8 mouse cellular contexts compared by ENCODE assay signal in genomic region chr2:119321771-119322586, GRCm38 (mm10). TPM values are rescaled to one million over a fixed set of nuclear protein-coding genes. Genes with fewer than 3 reads are reported as not detected.
DNase-seq lines count a peak whose midpoint lies in the region; ATAC-seq lines count a peak whose summit lies in the region.

No protein-coding gene starts in this region.

- H3K9me3 ChIP-seq in heart, embryonic 11.5 days (replicated peaks; ENCODE audit: control insufficient read depth, low read length) = no peaks in the 10 kb centered on the region
- no peaks in the 10 kb centered on the region for H3K9me3 ChIP-seq in hindbrain, embryonic 15.5 days
- no peaks in the 10 kb centered on the region for H3K9me3 ChIP-seq in midbrain, embryonic 15.5 days

- ATAC-seq in heart, embryonic 11.5 days (replicated peaks; ENCODE audit: insufficient number of reproducible peaks, low FRiP score, low TSS enrichment) = no peak
- ATAC-seq in hindbrain, embryonic 15.5 days (ENCODE audit: low FRiP score, low read depth) = no peak; the same call in 1 of the 2 replicates
- ATAC-seq in midbrain, embryonic 15.5 days (replicated peaks) = peak; percentile 60; the same call in 1 of the 2 replicates

- H3K4me1 ChIP-seq in heart, embryonic 11.5 days (ENCODE audit: control insufficient read depth, insufficient read depth, low read length) = peaks cover 32% of the 10 kb centered on the region
- peaks cover 51% of the 10 kb centered on the region for H3K4me1 ChIP-seq in hindbrain, embryonic 15.5 days (replicated peaks)
- H3K4me1 ChIP-seq in midbrain, embryonic 15.5 days = peaks cover 56% of the 10 kb centered on the region

- 3% methylated on average over 48 of the region's 48 CpGs for WGBS in heart, embryonic 11.5 days (ENCODE audit: insufficient replicate concordance)
- WGBS in hindbrain, embryonic 15.5 days = 2% methylated on average over 48 of the region's 48 CpGs
- under 1% methylated on average over 48 of the region's 48 CpGs for WGBS in midbrain, embryonic 15.5 days

- peaks cover 69% of the 10 kb centered on the region for H3K27me3 ChIP-seq in heart, embryonic 11.5 days (ENCODE audit: control insufficient read depth, insufficient read depth, low read length)
- H3K27me3 ChIP-seq in hindbrain, embryonic 15.5 days = peaks cover 84% of the 10 kb centered on the region
- H3K27me3 ChIP-seq in midbrain, embryonic 15.5 days (replicated peaks) = peaks cover 80% of the 10 kb centered on the region

- H3K27ac ChIP-seq in heart, embryonic 11.5 days (ENCODE audit: low read depth, low read length) = no peak overlapping the region
- H3K27ac ChIP-seq in hindbrain, embryonic 15.5 days (replicated peaks) = no peak overlapping the region
- no peak overlapping the region for H3K27ac ChIP-seq in midbrain, embryonic 15.5 days

- H3K4me3 ChIP-seq in heart, embryonic 11.5 days (ENCODE audit: low read depth, low read length) = peak overlapping the region; percentile 44
- peak overlapping the region; percentile 37 for H3K4me3 ChIP-seq in hindbrain, embryonic 15.5 days
- peak overlapping the region; percentile 36 for H3K4me3 ChIP-seq in midbrain, embryonic 15.5 days

- no peaks in the 10 kb centered on the region for H3K36me3 ChIP-seq in heart, embryonic 11.5 days (ENCODE audit: control insufficient read depth, insufficient read depth, low read length)
- no peaks in the 10 kb centered on the region for H3K36me3 ChIP-seq in hindbrain, embryonic 15.5 days
- no peaks in the 10 kb centered on the region for H3K36me3 ChIP-seq in midbrain, embryonic 15.5 days (replicated peaks)

- DNase-seq in heart, adult 9 months (ENCODE audit: low spot score in 2 of 2) = no peak
- DNase-seq in embryo, embryonic 10 days (ENCODE audit: low spot score) = peak; percentile 63
- DNase-seq in frontal cortex, postnatal 25 days (ENCODE audit: low spot score in 2 of 2) = no peak
- no peak for DNase-seq in urinary bladder, adult 2 months (ENCODE audit: low spot score)
- no peak for DNase-seq in layer of hippocampus, adult 18-20 months (ENCODE audit: low spot score in 2 of 2)

- H3K9ac ChIP-seq in heart, embryonic 11.5 days (ENCODE audit: low read depth, low read length) = peak overlapping the region; percentile 52; the same call in 1 of the 2 replicates
- H3K9ac ChIP-seq in hindbrain, embryonic 15.5 days = peak overlapping the region; percentile 21; the same call in 1 of the 2 replicates
- peak overlapping the region; percentile 26 for H3K9ac ChIP-seq in midbrain, embryonic 15.5 days

- peak overlapping the region; percentile 74 for H3K4me2 ChIP-seq in heart, embryonic 11.5 days
- peak overlapping the region; percentile 82 for H3K4me2 ChIP-seq in hindbrain, embryonic 15.5 days
- H3K4me2 ChIP-seq in midbrain, embryonic 15.5 days = peak overlapping the region; percentile 70

RNA-seq across cellular contexts. Expression of gene Dll4, which starts 3.6 kb away (rescaled TPM):
- 3.7 and 5.0 TPM in 2 replicates for polyA plus RNA-seq in heart, embryonic 11.5 days (2014; fragmentation: Nextera tagmentation; extraction: Ambion mirVana)
- polyA plus RNA-seq in hindbrain, embryonic 15.5 days (2015; fragmentation: Nextera tagmentation; extraction: Ambion mirVana) = 5.0 and 5.1 TPM in 2 replicates
- 5.2 and 5.3 TPM in 2 replicates for polyA plus RNA-seq in midbrain, embryonic 15.5 days (2015; fragmentation: Nextera tagmentation; extraction: Ambion mirVana)
- polyA plus RNA-seq in urinary bladder, adult 2 months (2012; rRNA removed) = 5.5 and 6.4 TPM in 2 replicates
- 1 to 10 TPM; 2.0 to 2.8 TPM for total RNA-seq in layer of hippocampus, adult 18-20 months (2021)

RNA-seq across cellular contexts. Expression of gene Chac1, which starts 29.1 kb away (rescaled TPM):
- polyA plus RNA-seq in heart, embryonic 11.5 days (2014; fragmentation: Nextera tagmentation; extraction: Ambion mirVana) = 0.35 and 0.74 TPM in 2 replicates
- polyA plus RNA-seq in hindbrain, embryonic 15.5 days (2015; fragmentation: Nextera tagmentation; extraction: Ambion mirVana) = 10.7 and 11.6 TPM in 2 replicates
- polyA plus RNA-seq in midbrain, embryonic 15.5 days (2015; fragmentation: Nextera tagmentation; extraction: Ambion mirVana) = 8.1 and 9.0 TPM in 2 replicates
- 1.4 and 1.5 TPM in 2 replicates for polyA plus RNA-seq in urinary bladder, adult 2 months (2012; rRNA removed)
- total RNA-seq in layer of hippocampus, adult 18-20 months (2021) = 1 to 10 TPM; 6.6 TPM

RNA-seq across cellular contexts. Expression of gene Vps18, which starts 33.4 kb away (rescaled TPM):
- polyA plus RNA-seq in heart, embryonic 11.5 days (2014; fragmentation: Nextera tagmentation; extraction: Ambion mirVana) = 6.9 and 8.7 TPM in 2 replicates
- polyA plus RNA-seq in hindbrain, embryonic 15.5 days (2015; fragmentation: Nextera tagmentation; extraction: Ambion mirVana) = 27.3 and 30.2 TPM in 2 replicates
- polyA plus RNA-seq in midbrain, embryonic 15.5 days (2015; fragmentation: Nextera tagmentation; extraction: Ambion mirVana) = 31.7 and 32.3 TPM in 2 replicates
- 15.9 and 17.9 TPM in 2 replicates for polyA plus RNA-seq in urinary bladder, adult 2 months (2012; rRNA removed)
- 10 to 100 TPM; 44.2 to 49.9 TPM for total RNA-seq in layer of hippocampus, adult 18-20 months (2021)

RNA-seq across cellular contexts. Expression of gene Rhov, which starts 50.9 kb away (rescaled TPM):
- polyA plus RNA-seq in heart, embryonic 11.5 days (2014; fragmentation: Nextera tagmentation; extraction: Ambion mirVana) = not detected in 2 replicates
- 44.2 and 45.5 TPM in 2 replicates for polyA plus RNA-seq in hindbrain, embryonic 15.5 days (2015; fragmentation: Nextera tagmentation; extraction: Ambion mirVana)
- 43.3 and 45.5 TPM in 2 replicates for polyA plus RNA-seq in midbrain, embryonic 15.5 days (2015; fragmentation: Nextera tagmentation; extraction: Ambion mirVana)
- 31.2 and 34.1 TPM in 2 replicates for polyA plus RNA-seq in urinary bladder, adult 2 months (2012; rRNA removed)
- total RNA-seq in layer of hippocampus, adult 18-20 months (2021) = 1 to 10 TPM; 7.5 to 7.9 TPM
